Mouse (Mus musculus): Measurements from ENCODE around the gene Lrrc28.

DNA sequence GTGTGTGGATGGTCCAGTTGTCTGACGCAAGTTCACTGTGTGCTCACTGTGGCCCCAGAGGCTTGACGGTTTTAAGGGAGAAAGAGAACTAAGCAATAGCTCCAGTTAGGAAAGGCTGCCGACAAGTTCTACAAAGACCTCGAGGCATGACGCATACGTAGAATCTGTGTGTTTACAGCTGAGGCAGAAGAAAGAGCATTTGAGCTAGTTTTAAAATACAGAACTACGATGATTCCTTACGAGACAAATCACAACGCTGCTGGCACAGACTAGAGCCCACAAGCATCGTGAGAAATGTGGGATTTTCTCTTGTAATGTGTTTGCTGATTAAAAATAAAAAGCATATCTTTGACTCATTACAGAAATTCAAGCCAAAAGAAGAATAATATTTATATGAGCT lies 125.1 kb downstream of the Lrrc28 start:
- TF ChIP-seq POLR2A (IDR thresholded peaks at IDR 0.05; ENCODE audit: insufficient read depth, low read depth, low read length) (no peak), CTCF (IDR thresholded peaks at IDR 0.05) (no peak), EP300 (IDR thresholded peaks at IDR 0.05; ENCODE audit: insufficient read depth, low read depth, low read length) (no peak)
